Mouse (Mus musculus) forebrain, embryonic 13.5 days (tissue): Measurements from ENCODE around the gene Son. TPM values are rescaled to one million over a fixed set of nuclear protein-coding genes. Genes with fewer than 3 reads are reported as not detected.

ENCODE experiments used
- ATAC-seq: fragments of 200-750 bp; cut with Nextera tagmentation; 2 replicates; pipeline ENCODE4 v1.8.0; 2017
- H3K27ac ChIP-seq: fragments of 300-500 bp; sonication (generic); 2 replicates; pipeline ENCODE4 v1.5.1; 2015; ENCODE audit warnings: inconsistent platforms, mild to moderate bottlenecking, moderate library complexity
- H3K27me3 ChIP-seq: fragments of 300-500 bp; sonication (generic); 2 replicates; pipeline ENCODE4 v1.6.1; 2015; ENCODE audit warnings: mild to moderate bottlenecking, inconsistent platforms
- H3K36me3 ChIP-seq: fragments of 300-500 bp; sonication (generic); 2 replicates; pipeline ENCODE4 v1.6.1; 2015; ENCODE audit warnings: mild to moderate bottlenecking, inconsistent platforms; ENCODE audit not compliant: poor library complexity, severe bottlenecking
- H3K4me1 ChIP-seq: fragments of 300-500 bp; sonication (generic); 2 replicates; pipeline ENCODE4 v1.6.1; 2015; ENCODE audit warnings: inconsistent platforms
- H3K4me2 ChIP-seq: fragments of 300-500 bp; sonication (generic); 2 replicates; pipeline ENCODE4 v1.6.1; 2015; ENCODE audit warnings: inconsistent platforms, mild to moderate bottlenecking, moderate library complexity
- H3K4me3 ChIP-seq: fragments of 300-500 bp; sonication (generic); 2 replicates; pipeline ENCODE4 v1.5.1; 2015; ENCODE audit warnings: mild to moderate bottlenecking, inconsistent platforms
- H3K9ac ChIP-seq: fragments of 300-500 bp; sonication (generic); 2 replicates; pipeline ENCODE4 v1.6.1; 2015; ENCODE audit warnings: mild to moderate bottlenecking, inconsistent platforms
- H3K9me3 ChIP-seq: fragments of 300-500 bp; sonication (generic); replicated peaks from 2 replicates; pipeline ENCODE4 v1.6.1; 2016; ENCODE audit warnings: inconsistent platforms
- WGBS: fragments of 180-500 bp; shearing (Covaris S2); methylation state at CpG from one replicate; pipeline ENCODE4 v1.1.7; 2015; 5-methylcytosine and 5-hydroxymethylcytosine counted together
- polyA plus RNA-seq: library from polyadenylated mRNA; unstranded; fragments of >200 nt; fragmentation: Nextera tagmentation; extraction: Ambion mirVana; gene quantifications from 2 replicates; pipeline ENCODE4 v1.2.1, GENCODE M21; 2015

Gene Son
- 151 and 154 TPM in 2 replicates for polyA plus RNA-seq

DNA sequence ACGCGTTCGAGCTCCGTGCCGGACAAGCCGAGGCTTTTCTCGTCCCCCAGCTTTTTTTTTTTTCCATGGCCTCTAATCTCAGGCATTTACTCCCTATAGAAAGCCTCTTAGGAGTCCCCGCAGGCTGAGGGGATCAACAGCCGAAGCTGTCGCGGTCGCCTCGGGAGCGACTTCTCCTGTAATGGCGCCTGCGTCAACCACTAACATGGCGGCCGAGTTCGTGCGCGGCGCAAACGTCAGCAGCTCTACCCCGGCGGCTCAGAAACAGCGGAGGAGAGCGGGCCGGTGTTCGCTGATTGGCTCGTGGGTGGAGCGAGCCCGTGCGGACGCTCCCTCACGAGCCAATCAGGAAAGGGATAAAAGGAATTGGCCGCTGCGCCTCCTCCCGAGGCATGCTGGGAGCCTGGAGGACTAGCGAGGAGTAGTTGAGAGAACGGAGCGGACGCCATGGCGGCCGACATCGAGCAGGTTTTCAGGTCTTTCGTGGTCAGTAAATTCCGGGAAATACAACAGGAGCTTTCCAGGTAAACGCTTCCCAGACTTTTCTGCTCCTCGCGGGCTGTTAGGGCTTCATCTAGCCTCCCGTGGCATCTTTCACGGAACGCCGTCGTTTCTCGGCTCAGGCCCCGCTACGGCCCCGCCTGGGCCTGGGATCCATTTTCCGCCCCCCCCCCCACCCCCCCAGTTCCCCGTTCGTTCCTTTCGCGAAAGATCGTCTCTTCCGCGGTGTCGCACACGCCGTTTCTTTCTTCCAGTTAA, at the start of gene Son:
Son (plus strand) TSS at position 46 of the 759 bp plus-strand sequence.
- under 1% methylated on average over 68 of the region's 70 CpGs for WGBS
- peak; percentile 98 for ATAC-seq
- Histone ChIP-seq H3K4me1 (peaks cover 36% of the 10 kb centered on the region), H3K27me3 (no peaks in the 10 kb centered on the region), H3K9me3 (no peaks in the 10 kb centered on the region), H3K9ac (peak within 1 kb of the TSS; percentile 89), H3K36me3 (peaks cover 23% of the 10 kb centered on the region), H3K4me3 (peak within 1 kb of the TSS; percentile 80), H3K4me2 (peak within 1 kb of the TSS; percentile 95), H3K27ac (peak within 1 kb of the TSS; percentile 98)

DNA sequence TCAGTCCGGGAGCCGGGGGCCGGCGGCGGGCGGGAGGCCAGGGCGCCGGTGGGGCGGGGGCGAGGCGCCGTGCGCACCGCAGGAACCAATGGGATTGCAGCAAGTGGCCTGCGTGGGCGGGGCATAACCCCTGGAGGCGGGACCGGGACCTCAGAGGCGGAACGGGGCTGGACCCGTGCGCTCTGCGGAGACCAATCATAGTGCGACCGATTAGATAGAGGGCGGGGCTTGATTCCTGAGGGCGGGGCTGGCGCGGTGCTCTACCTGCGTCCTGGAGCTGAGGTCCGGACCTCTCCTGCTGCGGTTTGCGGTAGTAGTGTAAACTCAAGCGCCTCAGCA, 49.7 kb upstream of the Son start, which contains the start of gene Tmem50b:
Tmem50b (minus strand) TSS at position 129 of the 339 bp plus-strand sequence.
- Histone ChIP-seq H3K4me1 (peaks cover 18% of the 10 kb centered on the region), H3K4me2 (peak within 1 kb of the TSS; percentile 80), H3K9me3 (no peaks in the 10 kb centered on the region), H3K27me3 (peaks cover 11% of the 10 kb centered on the region), H3K36me3 (0 out of 2 replicates have a peak, but pooled peaks cover 1% of the 10 kb centered on the region), H3K9ac (peak within 1 kb of the TSS; percentile 86), H3K27ac (peak within 1 kb of the TSS; percentile 32), H3K4me3 (peak within 1 kb of the TSS; percentile 78)
- WGBS, result under 1% methylated on average over 34 of the region's 34 CpGs
- ATAC-seq, result peak; percentile 99

DNA sequence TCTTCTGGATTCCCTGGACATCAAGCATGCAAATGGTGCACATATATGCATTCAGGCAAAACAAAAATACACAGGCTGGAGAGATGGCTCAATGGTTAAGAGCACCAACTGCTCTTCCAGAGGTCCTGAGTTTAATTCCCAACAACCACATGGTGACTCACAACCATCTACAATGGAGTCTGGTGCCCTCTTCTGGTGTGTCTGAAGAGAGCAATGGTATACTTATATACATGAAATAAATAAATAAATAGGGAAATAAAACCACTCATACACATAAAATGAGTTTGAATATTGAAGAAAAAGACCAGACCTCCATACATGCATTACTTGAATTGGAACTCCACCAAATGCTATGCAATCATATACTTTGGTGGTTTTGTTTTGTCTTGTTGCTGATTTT, 48.1 kb upstream of the Son start:
- Histone ChIP-seq H3K27me3 (peaks cover 11% of the 10 kb centered on the region), H3K9me3 (no peaks in the 10 kb centered on the region), H3K36me3 (no peaks in the 10 kb centered on the region), H3K4me3 (no peak overlapping the region), H3K4me1 (peaks cover 18% of the 10 kb centered on the region), H3K9ac (no peak overlapping the region), H3K4me2 (no peak overlapping the region), H3K27ac (no peak overlapping the region)
- ATAC-seq, result no peak

DNA sequence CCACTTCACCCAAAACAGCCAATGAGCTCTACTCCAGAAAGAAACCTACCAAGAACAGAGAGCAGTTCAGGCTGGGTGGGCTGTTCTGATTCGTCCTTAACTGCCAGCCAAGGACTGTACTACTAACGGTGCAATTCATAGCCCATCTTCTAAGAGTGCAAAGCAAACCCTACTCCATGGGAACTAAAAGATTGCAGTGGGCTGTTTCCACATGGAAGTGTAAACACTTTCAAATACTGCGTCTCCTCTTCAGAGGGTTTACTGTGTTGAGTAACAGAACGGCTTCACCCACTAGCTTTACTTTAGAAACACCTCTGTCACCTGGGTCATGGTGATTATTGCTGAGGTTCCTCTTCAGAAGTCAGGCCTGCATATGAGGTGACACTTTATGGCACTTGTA, 46.2 kb upstream of the Son start:
- no peak for ATAC-seq
- Histone ChIP-seq H3K9me3 (no peaks in the 10 kb centered on the region), H3K9ac (no peak overlapping the region), H3K27ac (no peak overlapping the region), H3K4me1 (peaks cover 9% of the 10 kb centered on the region), H3K36me3 (no peaks in the 10 kb centered on the region), H3K4me3 (no peak overlapping the region), H3K27me3 (peaks cover 11% of the 10 kb centered on the region), H3K4me2 (no peak overlapping the region)
- WGBS, result 81% methylated on average over 4 of the region's 4 CpGs

DNA sequence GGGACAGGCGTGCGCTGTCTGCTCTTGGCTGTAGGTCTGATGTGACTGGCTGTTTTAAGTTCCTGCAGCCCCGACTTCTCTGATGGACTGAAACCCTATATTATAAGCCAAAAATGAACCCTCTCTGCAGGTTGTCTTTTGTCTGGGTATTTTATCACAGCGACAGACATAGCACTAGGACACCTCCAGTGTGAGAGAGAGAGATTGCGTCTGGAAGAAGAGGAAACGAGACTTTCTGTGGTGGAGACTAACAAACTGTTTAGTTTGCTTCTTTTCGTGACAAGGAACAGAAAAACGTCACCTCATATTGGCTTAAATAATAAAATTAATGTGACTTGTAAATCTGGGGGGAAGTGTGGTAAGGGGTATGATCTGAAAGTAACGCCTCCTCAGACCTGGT, 45.6 kb upstream of the Son start:
- H3K27ac ChIP-seq, result no peak overlapping the region
- H3K9ac ChIP-seq, result no peak overlapping the region
- H3K4me2 ChIP-seq, result no peak overlapping the region
- WGBS, result 80% methylated on average over 9 of the region's 9 CpGs
- H3K36me3 ChIP-seq, result no peaks in the 10 kb centered on the region
- peaks cover 3% of the 10 kb centered on the region for H3K4me1 ChIP-seq
- H3K27me3 ChIP-seq, result peaks cover 11% of the 10 kb centered on the region
- H3K9me3 ChIP-seq, result no peaks in the 10 kb centered on the region
- no peak overlapping the region for H3K4me3 ChIP-seq
- no peak for ATAC-seq

DNA sequence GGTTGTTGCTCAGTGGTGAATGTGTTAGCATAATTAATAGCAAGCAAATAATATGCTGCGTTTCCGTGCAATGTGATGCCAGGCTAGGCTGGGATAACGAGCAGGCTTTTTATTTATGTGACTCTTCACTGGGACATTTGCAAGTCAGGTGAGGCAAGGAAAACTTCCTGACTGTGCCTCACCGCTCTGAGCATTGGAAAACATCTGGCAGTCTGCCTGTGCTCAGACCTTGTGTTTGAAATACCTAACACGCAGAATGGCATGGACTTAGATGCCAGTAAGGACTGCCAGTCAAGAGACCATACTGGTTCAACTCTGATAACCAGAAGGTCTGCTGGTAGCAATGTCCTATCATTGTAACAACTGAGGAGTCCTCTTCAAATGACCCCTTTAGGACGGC, 42.1 kb upstream of the Son start:
- H3K27me3 ChIP-seq, result 0 out of 2 replicates have a peak, but pooled peaks cover 3% of the 10 kb centered on the region
- no peak overlapping the region for H3K27ac ChIP-seq
- ATAC-seq, result no peak
- no peaks in the 10 kb centered on the region for H3K4me1 ChIP-seq
- H3K4me2 ChIP-seq, result no peak overlapping the region
- H3K36me3 ChIP-seq, result no peaks in the 10 kb centered on the region
- 72% methylated on average over 6 of the region's 6 CpGs for WGBS
- no peak overlapping the region for H3K4me3 ChIP-seq
- H3K9ac ChIP-seq, result no peak overlapping the region
- H3K9me3 ChIP-seq, result no peaks in the 10 kb centered on the region

DNA sequence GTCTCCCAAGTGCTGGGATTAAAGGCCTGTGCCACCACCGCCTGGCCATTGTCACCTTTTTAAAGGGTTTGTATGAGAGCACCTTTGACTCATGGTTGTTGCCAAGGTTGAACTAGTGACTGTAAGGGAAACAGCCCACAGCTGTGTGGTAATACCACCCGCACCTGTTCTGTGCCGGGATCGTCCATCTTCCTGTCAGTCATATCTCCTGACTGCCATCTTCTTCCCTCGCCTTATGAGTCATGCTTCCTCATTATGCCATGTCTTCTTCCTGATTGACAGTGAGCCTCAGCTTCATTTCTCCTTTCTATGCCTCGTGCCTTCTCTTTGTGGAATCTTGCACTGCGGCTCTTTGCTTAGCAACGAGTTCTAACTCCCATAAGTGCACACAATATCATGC, 40.3 kb upstream of the Son start:
- WGBS, result 88% methylated on average over 8 of the region's 8 CpGs
- no peaks in the 10 kb centered on the region for H3K9me3 ChIP-seq

DNA sequence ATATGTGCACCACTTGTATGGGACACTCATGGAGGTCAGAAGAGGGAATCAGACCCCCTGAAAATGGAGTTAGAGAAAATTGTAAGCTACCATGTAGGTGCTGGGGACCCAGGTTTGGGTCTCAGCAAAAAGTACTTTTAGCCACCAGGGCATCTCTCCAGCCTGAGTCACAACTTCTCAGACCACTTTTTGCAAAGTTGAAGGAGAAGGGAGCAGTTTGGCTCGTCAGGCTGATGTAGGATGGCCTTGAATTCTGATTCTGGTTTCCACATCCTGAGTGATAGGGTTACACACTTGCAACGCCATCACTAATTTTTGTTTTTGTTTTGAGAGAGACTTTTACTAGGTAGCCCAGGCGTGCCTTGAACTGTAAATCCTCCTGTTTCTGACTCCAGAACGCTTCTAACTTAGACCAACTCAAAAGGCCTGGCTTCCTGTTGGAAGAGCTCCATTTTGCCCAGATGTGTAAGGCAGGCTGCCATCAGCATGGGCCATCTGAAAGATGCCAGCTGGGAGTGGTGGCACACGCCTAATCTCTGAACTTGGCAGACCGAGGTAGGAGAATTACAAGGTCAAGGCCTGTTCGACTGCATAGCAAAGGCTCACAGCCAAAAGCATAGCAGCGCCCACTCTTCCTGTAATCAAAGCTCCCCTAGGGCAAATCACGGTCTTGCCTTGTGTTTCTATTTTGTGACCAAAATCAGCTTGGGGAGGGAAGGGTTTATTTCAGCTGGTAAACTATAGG, 37.6 kb upstream of the Son start:
- Histone ChIP-seq H3K36me3 (no peaks in the 10 kb centered on the region), H3K9ac (no peak overlapping the region), H3K9me3 (no peaks in the 10 kb centered on the region), H3K27ac (no peak overlapping the region), H3K4me1 (no peaks in the 10 kb centered on the region), H3K4me2 (no peak overlapping the region), H3K27me3 (no peaks in the 10 kb centered on the region), H3K4me3 (no peak overlapping the region)
- 87% methylated on average over 9 of the region's 9 CpGs for WGBS
- no peak for ATAC-seq

More for the DNA sequence above, 40.3 kb upstream of the Son start:
- no peak overlapping the region for H3K4me2 ChIP-seq
- no peaks in the 10 kb centered on the region for H3K27me3 ChIP-seq
- no peaks in the 10 kb centered on the region for H3K4me1 ChIP-seq
- H3K27ac ChIP-seq, result no peak overlapping the region
- H3K4me3 ChIP-seq, result no peak overlapping the region
- H3K36me3 ChIP-seq, result no peaks in the 10 kb centered on the region
- no peak for ATAC-seq
- H3K9ac ChIP-seq, result no peak overlapping the region

DNA sequence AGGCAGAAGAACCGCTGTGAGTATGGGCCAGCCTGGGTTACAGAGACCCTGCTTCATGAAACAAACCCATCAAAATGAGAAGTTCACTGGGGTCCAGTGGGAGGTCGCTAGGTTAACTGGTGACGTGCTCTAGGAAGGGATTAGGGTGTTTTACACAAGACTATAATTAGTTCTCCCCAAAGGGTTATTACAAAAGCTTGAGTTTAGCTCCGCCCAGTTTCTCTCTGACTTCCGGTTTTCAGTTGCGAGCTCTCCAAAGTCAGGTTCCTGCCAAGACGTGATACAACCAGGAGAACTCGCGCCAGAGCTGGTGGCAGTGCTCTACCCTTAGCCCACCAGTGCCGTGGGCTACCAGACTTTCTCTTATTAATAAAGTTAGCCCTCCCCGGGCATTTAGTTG, 36.1 kb upstream of the Son start:
- 69% methylated on average over 11 of the region's 11 CpGs for WGBS

DNA sequence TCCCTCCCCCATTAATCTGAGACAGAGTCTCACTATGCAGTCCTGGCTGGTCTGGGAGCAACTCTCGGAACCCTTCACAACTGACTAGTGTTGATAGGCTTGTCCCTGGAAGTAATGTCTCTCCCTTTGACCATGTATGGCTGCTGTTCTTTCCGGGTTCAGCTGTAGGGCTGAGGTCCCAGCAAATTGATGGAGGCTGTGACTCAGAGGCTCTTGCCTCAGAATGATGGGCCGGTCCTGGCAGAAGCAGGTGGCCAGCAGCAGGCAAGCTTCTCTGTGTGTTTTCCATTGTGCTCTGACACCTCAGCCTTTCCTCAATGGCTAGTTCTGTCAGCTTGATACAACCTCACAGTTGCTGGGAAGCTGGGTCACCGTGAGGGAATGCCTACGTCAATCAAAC, 34.8 kb upstream of the Son start:
- H3K27ac ChIP-seq, result no peak overlapping the region
- H3K4me1 ChIP-seq, result no peaks in the 10 kb centered on the region
- WGBS, result 74% methylated on average over 5 of the region's 5 CpGs
- H3K9ac ChIP-seq, result no peak overlapping the region
- no peaks in the 10 kb centered on the region for H3K9me3 ChIP-seq
- no peak overlapping the region for H3K4me2 ChIP-seq
- no peaks in the 10 kb centered on the region for H3K36me3 ChIP-seq
- no peak for ATAC-seq
- H3K4me3 ChIP-seq, result no peak overlapping the region
- no peaks in the 10 kb centered on the region for H3K27me3 ChIP-seq

More for the DNA sequence above, 36.1 kb upstream of the Son start:
- Histone ChIP-seq H3K9me3 (no peaks in the 10 kb centered on the region), H3K4me1 (no peaks in the 10 kb centered on the region), H3K27ac (no peak overlapping the region), H3K9ac (no peak overlapping the region), H3K36me3 (no peaks in the 10 kb centered on the region), H3K4me3 (no peak overlapping the region), H3K27me3 (no peaks in the 10 kb centered on the region), H3K4me2 (no peak overlapping the region)
- ATAC-seq, result no peak

DNA sequence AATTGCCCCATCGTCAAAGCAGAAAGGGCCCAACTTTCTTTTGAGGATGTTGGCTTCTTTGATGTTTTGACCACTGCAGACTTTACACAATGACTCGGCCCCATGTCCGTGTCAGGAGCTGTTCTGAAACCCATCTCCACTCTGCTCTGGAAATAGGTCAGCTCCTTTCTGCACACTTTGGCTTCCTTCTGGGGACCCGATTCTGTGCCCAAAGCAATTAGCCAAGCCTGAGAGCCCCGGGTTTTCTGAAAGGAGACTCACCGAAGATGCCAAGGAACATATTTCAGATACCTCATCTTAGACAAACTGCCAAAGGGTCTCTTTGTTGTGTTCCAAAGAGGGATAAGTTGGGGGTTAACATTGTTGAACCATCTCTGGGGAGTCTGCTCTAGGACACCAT, 32.8 kb upstream of the Son start:
- H3K36me3 ChIP-seq, result no peaks in the 10 kb centered on the region
- H3K4me3 ChIP-seq, result no peak overlapping the region
- no peaks in the 10 kb centered on the region for H3K9me3 ChIP-seq
- H3K4me2 ChIP-seq, result no peak overlapping the region
- H3K27ac ChIP-seq, result no peak overlapping the region
- 87% methylated on average over 6 of the region's 6 CpGs for WGBS
- ATAC-seq, result no peak
- no peak overlapping the region for H3K9ac ChIP-seq
- peaks cover 8% of the 10 kb centered on the region; the same call in 1 of the 2 replicates for H3K4me1 ChIP-seq
- no peaks in the 10 kb centered on the region for H3K27me3 ChIP-seq
